Mouse (Mus musculus) C3H10T1/2 (cell line): ENCODE measurements around the gene Ces2g. TPM values are rescaled to one million over a fixed set of nuclear protein-coding genes. Genes with fewer than 3 reads are reported as not detected.

Experiments used
- polyA plus RNA-seq, 2 experiments: library from polyadenylated mRNA; unstranded; fragments of >200 nt; fragmentation: generic; extraction: Trizol; gene quantifications; one replicate each; pipeline ENCODE4 v1.2.1; 2012; ENCODE audit warnings: missing spikeins in 2 of 2

Ces2g gene
- polyA plus RNA-seq, result 1 to 10 TPM; 1.3 to 4.9 TPM

GRCm38 (mm10) chr8:104961537-104961961, at the start of gene Ces2g:
Ces2g (plus strand) TSS chr8:104961718.

DNA sequence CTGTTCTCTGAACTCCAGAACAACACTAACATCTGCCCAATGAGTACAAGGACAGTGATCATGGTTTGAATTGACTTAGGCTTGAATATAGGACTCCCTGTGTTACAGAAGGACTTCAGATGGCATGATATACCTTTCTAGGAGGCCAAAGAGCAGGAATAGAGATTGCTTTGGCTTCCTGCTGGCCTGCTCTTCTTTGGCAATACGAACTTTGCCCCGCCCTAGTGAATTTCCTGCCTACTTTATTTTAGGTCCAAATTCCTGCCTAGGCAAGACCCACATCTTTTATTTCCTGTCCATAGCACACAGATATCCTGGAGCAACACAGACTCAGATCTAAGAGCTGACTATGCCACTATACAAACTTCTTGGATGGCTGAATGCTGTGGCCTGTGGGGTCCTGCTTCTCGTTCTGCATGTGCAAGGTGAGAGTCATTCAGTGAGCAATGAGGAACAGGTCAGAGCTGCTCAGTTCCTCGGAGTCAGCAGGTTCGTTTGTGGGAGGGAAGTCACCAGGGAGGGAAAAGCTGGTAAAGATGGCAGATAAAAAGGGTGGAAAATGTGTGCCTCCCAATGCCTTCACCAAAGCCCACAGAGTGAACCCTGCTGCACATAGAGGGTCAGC, 35.4 kb upstream of the Ces2g start, which contains the start of gene Ces2e:
Gene Ces2e (plus strand): TSS at position 289 of the 625 bp plus-strand sequence.

DNA sequence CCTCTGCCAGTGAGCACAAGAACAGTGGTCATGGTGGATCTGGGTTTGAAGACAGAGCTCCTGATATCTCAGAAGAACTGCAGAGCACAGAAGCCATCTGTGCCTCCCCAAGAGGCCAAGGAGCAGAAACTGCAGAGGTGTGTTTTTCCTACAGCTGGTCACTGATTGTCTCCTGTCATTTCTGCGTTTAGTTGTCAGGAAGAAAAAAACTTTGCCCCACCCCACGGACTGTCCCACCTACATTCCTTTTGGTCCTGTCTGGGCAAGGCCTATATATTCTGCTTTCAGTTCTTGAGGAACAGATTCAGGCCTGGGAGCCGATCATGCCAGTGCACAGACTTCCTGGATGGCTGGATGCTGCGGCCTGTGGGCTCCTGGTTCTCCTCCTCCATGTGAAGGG, 14.5 kb upstream of the Ces2g start, which contains the start of gene Ces2f:
Gene Ces2f (plus strand): TSS at position 301 of the 400 bp plus-strand sequence.

DNA sequence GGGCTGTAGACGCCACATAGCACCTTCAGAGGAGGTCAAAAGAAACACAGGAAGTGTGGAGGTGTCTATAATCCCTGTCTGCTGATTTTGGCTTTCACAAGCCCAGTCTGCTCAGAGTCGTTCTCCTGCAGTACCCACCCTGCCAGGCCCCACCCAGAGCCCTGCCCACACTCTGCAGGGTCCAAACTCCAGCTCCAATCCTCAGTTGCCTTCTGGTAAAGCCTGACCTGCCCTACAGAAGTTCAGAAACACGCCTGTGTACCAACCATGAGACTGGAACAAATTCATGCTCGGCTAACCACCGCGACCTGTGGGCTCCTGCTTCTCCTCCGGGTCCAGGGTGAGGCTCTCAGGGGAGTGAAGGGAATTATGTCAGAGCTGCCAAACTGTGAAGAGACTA, 39.1 kb downstream of the Ces2g start, which contains the start of gene Ces2h:
Gene Ces2h (plus strand): TSS at position 268 of the 400 bp plus-strand sequence.

Other genes with a start within 250 kb of the Ces2g start
- not detected for gene Ces2a, start 227.7 kb upstream of the Ces2g start, polyA plus RNA-seq
- not detected for gene Ces2b, start 130.1 kb upstream of the Ces2g start, polyA plus RNA-seq
- under 1 TPM in 1 of 2 experiments, not detected in 1; 0.02 TPM for gene Ces2c, start 114.7 kb upstream of the Ces2g start, polyA plus RNA-seq
- gene Ces2e, start 35.5 kb upstream of the Ces2g start, polyA plus RNA-seq, result under 1 TPM; 0.05 to 0.12 TPM
- gene Ces2f, start 14.4 kb upstream of the Ces2g start, polyA plus RNA-seq, result under 1 TPM in 1 of 2 experiments, not detected in 1; 0.01 TPM
- not detected for gene Ces2h, start 39.1 kb downstream of the Ces2g start, polyA plus RNA-seq
- not detected for gene Ces3a, start 86.9 kb downstream of the Ces2g start, polyA plus RNA-seq
- not detected for gene Ces3b, start 122.0 kb downstream of the Ces2g start, polyA plus RNA-seq
- gene Ces4a, start 170.1 kb downstream of the Ces2g start, polyA plus RNA-seq, result under 1 TPM in 1 of 2 experiments, not detected in 1; 0.09 TPM
- 10 to 100 TPM in 1 of 2 experiments, 1 to 10 TPM in 1; 3.5 to 16.1 TPM for gene Cbfb, start 209.0 kb downstream of the Ces2g start, polyA plus RNA-seq